Mouse (Mus musculus) kidney, adult 8-10 months (tissue): ENCODE measurements at regions not wholly inside any gene's neighbourhood (a gene's known extent, or its start where the extent isn't known, plus 50 kb on each side); places are given as distances from the start of the nearest gene placed in this dataset.
A peak's percentile ranks its signal among the peaks of the same experiment; 100 is the strongest.

Experiments used
- DNase-seq, 2 experiments: peaks; one replicate each; pipeline ENCODE4 v3.0.0; 2022

- no peak for DNase-seq
Observed at GRCm38 (mm10) chr2:105544099-105544498, 124.6 kb upstream of the Pax6 start.

- no peak for DNase-seq
Observed at GRCm38 (mm10) chr2:105552092-105552491, 116.6 kb upstream of the Pax6 start.

- DNase-seq, result no peak
Observed at GRCm38 (mm10) chr2:105586782-105587181, 81.9 kb upstream of the Pax6 start.

- no peak for DNase-seq
Observed at GRCm38 (mm10) chr2:105594131-105594530, 74.6 kb upstream of the Pax6 start.

GRCm38 (mm10) chr2:105604553-105605116 is 64.1 kb upstream of the Pax6 start:
- DNase-seq, result no peak

GRCm38 (mm10) chr2:105607969-105608538 is 60.6 kb upstream of the Pax6 start:
- DNase-seq, result no peak

GRCm38 (mm10) chr2:105608756-105609155 is 59.9 kb upstream of the Pax6 start:
- DNase-seq, result no peak

- no peak for DNase-seq
Observed at GRCm38 (mm10) chr2:105611014-105611413, 57.7 kb upstream of the Pax6 start.

- no peak for DNase-seq
Observed at GRCm38 (mm10) chr2:105611651-105612050, 57.0 kb upstream of the Pax6 start.

GRCm38 (mm10) chr2:105612051-105612664 is 56.5 kb upstream of the Pax6 start:
- DNase-seq, result no peak

- no peak for DNase-seq
Observed at GRCm38 (mm10) chr2:105612706-105613105, 56.0 kb upstream of the Pax6 start.

- no peak for DNase-seq
Observed at GRCm38 (mm10) chr2:105613243-105613642, 55.5 kb upstream of the Pax6 start.

GRCm38 (mm10) chr2:105615891-105616733 is 52.6 kb upstream of the Pax6 start:
- DNase-seq, result peak; percentile 17 to 44
